Mouse (Mus musculus) midbrain, embryonic 13.5 days (tissue): Measurements from ENCODE around the gene Ankk1. TPM values are rescaled to one million over a fixed set of nuclear protein-coding genes. Genes with fewer than 3 reads are reported as not detected.

ENCODE experiments used
- ATAC-seq: fragments of 200-750 bp; cut with Nextera tagmentation; 2 replicates; pipeline ENCODE4 v1.8.0; 2017; ENCODE audit warnings: mild to moderate bottlenecking, moderate TSS enrichment, moderate library complexity
- H3K27ac ChIP-seq: fragments of 300-500 bp; sonication (generic); 2 replicates; pipeline ENCODE4 v1.5.1; 2015; ENCODE audit warnings: inconsistent platforms, mild to moderate bottlenecking, moderate library complexity
- H3K27me3 ChIP-seq: fragments of 300-500 bp; sonication (generic); 2 replicates; pipeline ENCODE4 v1.6.1; 2015; ENCODE audit warnings: mild to moderate bottlenecking, inconsistent platforms
- H3K36me3 ChIP-seq: fragments of 300-500 bp; sonication (generic); 2 replicates; pipeline ENCODE4 v1.6.1; 2015; ENCODE audit warnings: mild to moderate bottlenecking, inconsistent platforms
- H3K4me1 ChIP-seq: fragments of 300-500 bp; sonication (generic); replicated peaks from 2 replicates; pipeline ENCODE4 v1.6.1; 2015; ENCODE audit warnings: inconsistent platforms
- H3K4me2 ChIP-seq: fragments of 300-500 bp; sonication (generic); replicated peaks from 2 replicates; pipeline ENCODE4 v1.6.1; 2015; ENCODE audit warnings: moderate library complexity, mild to moderate bottlenecking, inconsistent platforms
- H3K4me3 ChIP-seq: fragments of 300-500 bp; sonication (generic); replicated peaks from 2 replicates; pipeline ENCODE4 v1.5.1; 2015; ENCODE audit warnings: mild to moderate bottlenecking, inconsistent platforms
- H3K9ac ChIP-seq: fragments of 300-500 bp; sonication (generic); replicated peaks from 2 replicates; pipeline ENCODE4 v1.6.1; 2015; ENCODE audit warnings: mild to moderate bottlenecking, inconsistent platforms
- H3K9me3 ChIP-seq: fragments of 300-500 bp; sonication (generic); 2 replicates; pipeline ENCODE4 v1.6.1; 2016; ENCODE audit warnings: mild to moderate bottlenecking, inconsistent platforms
- WGBS: fragments of 180-500 bp; shearing (Covaris S2); methylation state at CpG from one replicate; pipeline ENCODE4 v1.1.7; 2015; 5-methylcytosine and 5-hydroxymethylcytosine counted together
- polyA plus RNA-seq: library from polyadenylated mRNA; unstranded; fragments of >200 nt; fragmentation: Nextera tagmentation; extraction: Ambion mirVana; gene quantifications from 2 replicates; pipeline ENCODE4 v1.2.1, GENCODE M21; 2015

Gene Ankk1
- polyA plus RNA-seq, result not detected in 2 replicates

- Histone ChIP-seq H3K4me2 (no peak within 1 kb of the TSS), H3K36me3 (no peaks in the 10 kb centered on the region), H3K27ac (no peak within 1 kb of the TSS), H3K9me3 (no peaks in the 10 kb centered on the region), H3K9ac (no peak within 1 kb of the TSS), H3K27me3 (no peaks in the 10 kb centered on the region), H3K4me1 (peaks cover 5% of the 10 kb centered on the region; the same call in 1 of the 2 replicates), H3K4me3 (no peak within 1 kb of the TSS)
- 90% methylated on average over 7 of the region's 7 CpGs for WGBS
- ATAC-seq, result no peak
Observed at GRCm38 (mm10) chr9:49426921-49427320, at the start of gene Ankk1. Gene Ankk1 (minus strand): TSS chr9:49427021.

DNA sequence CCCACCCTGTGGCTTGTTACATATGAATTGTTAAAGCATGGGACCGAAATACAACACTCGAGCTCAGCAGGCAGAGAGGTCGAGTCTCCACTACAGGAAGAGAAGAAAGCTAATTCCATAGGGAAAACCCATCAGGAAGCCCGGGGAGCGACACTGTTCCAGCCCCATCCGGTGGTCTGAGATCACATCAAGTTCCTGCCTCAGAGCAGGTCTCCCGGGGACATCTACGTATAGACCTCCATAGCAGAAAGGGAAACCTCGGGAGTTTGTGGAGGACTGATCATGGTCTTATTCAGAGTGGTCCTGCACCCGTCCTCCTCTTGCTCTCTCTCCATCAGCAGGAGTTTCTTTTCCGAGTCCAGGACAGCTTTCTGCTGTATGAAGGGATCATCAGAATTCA, 45.3 kb upstream of the Ankk1 start:
- Histone ChIP-seq H3K9me3 (no peaks in the 10 kb centered on the region), H3K27me3 (no peaks in the 10 kb centered on the region), H3K4me1 (no peaks in the 10 kb centered on the region; the same call in 1 of the 2 replicates), H3K36me3 (no peaks in the 10 kb centered on the region), H3K4me2 (no peak overlapping the region), H3K27ac (no peak overlapping the region), H3K9ac (no peak overlapping the region), H3K4me3 (no peak overlapping the region)
- ATAC-seq, result no peak
- 75% methylated on average over 11 of the region's 11 CpGs for WGBS

- Histone ChIP-seq H3K9me3 (no peaks in the 10 kb centered on the region), H3K4me2 (no peak overlapping the region), H3K4me1 (no peaks in the 10 kb centered on the region; the same call in 1 of the 2 replicates), H3K36me3 (no peaks in the 10 kb centered on the region), H3K27me3 (no peaks in the 10 kb centered on the region), H3K27ac (no peak overlapping the region), H3K4me3 (no peak overlapping the region), H3K9ac (no peak overlapping the region)
- no peak for ATAC-seq
- 83% methylated on average over 6 of the region's 6 CpGs for WGBS
Observed at GRCm38 (mm10) chr9:49470946-49471345, 44.1 kb upstream of the Ankk1 start.

GRCm38 (mm10) chr9:49470006-49470405, 43.2 kb upstream of the Ankk1 start:
- Histone ChIP-seq H3K9me3 (no peaks in the 10 kb centered on the region), H3K9ac (no peak overlapping the region), H3K36me3 (no peaks in the 10 kb centered on the region), H3K4me3 (no peak overlapping the region), H3K27ac (no peak overlapping the region), H3K4me2 (no peak overlapping the region), H3K27me3 (no peaks in the 10 kb centered on the region), H3K4me1 (no peaks in the 10 kb centered on the region; the same call in 1 of the 2 replicates)
- no peak for ATAC-seq
- WGBS, result 94% methylated on average over 19 of the region's 19 CpGs

DNA sequence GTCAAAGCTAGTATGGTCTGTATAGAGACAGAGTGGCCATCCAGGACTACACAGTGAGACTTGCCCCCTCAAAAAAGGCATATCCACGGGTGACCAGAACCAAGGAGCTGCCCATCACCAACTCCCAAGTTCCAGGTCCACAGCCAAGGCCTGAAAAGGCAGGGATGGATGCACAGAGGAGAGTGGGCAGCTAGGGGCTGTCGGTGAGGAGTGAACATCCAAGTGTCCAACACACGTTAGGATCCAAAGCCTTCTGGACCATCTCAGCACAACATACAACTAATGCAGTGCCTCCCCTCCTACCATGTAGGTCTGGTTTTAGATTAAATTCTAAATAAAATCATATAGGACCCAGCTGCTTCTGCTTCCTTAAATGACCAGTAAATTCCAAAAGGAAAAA, 29.3 kb upstream of the Ankk1 start:
- Histone ChIP-seq H3K4me1 (no peaks in the 10 kb centered on the region), H3K27ac (no peak overlapping the region)
- WGBS, result 94% methylated on average over 3 of the region's 3 CpGs

DNA sequence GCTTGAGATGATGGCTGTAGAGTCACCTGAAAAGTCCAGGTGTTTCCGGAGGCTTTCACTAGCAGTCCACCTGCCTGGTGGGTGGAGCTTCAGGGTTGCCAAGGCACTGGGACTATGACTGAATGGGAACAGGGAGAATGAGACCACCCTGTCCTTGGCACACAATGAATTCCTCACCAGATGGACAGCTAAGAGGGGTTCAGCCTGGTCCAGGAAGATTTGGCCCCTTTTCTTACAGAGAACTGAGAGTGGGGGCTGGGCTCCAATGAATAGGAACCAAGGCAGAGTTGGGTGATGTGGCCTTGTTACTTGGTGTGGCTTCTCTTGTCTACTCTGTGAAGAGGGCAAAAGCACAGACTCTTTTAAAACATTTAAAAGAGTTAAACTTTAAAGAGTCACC, 25.6 kb upstream of the Ankk1 start:
- Histone ChIP-seq H3K9ac (no peak overlapping the region), H3K4me3 (no peak overlapping the region), H3K4me1 (no peaks in the 10 kb centered on the region), H3K4me2 (no peak overlapping the region), H3K9me3 (peaks cover 2% of the 10 kb centered on the region; the same call in 1 of the 2 replicates), H3K27ac (no peak overlapping the region), H3K36me3 (no peaks in the 10 kb centered on the region), H3K27me3 (no peaks in the 10 kb centered on the region)
- 97% methylated on average over 1 of the region's 1 CpGs for WGBS
- ATAC-seq, result no peak

More for the DNA sequence above, 29.3 kb upstream of the Ankk1 start:
- no peak for ATAC-seq
- H3K9ac ChIP-seq, result no peak overlapping the region
- H3K4me2 ChIP-seq, result no peak overlapping the region
- no peak overlapping the region for H3K4me3 ChIP-seq
- peaks cover 2% of the 10 kb centered on the region; the same call in 1 of the 2 replicates for H3K9me3 ChIP-seq
- no peaks in the 10 kb centered on the region for H3K27me3 ChIP-seq
- no peaks in the 10 kb centered on the region for H3K36me3 ChIP-seq

DNA sequence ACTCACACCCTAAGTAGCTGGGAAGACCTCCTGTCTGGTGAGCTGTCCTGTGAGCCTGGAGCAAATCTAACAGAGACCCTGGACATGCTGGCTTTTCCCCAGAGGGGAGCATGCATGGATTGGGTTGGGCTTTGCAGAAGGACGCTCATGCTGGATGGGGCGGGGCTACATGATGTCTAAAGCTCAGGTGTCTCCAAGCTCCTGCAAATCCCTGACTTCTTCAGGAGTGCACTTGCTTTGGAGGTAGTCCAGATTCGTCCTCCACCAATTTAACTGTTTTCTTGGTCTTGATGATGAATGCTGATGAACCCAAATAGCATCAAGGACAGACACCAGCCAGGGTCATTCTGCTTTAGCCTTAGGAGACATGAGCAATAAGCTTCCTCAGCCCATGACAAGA, 23.7 kb upstream of the Ankk1 start:
- H3K27ac ChIP-seq, result no peak overlapping the region
- 84% methylated on average over 3 of the region's 3 CpGs for WGBS
- no peak overlapping the region for H3K4me2 ChIP-seq
- H3K36me3 ChIP-seq, result no peaks in the 10 kb centered on the region
- H3K4me3 ChIP-seq, result no peak overlapping the region
- H3K9ac ChIP-seq, result no peak overlapping the region
- no peak for ATAC-seq
- H3K9me3 ChIP-seq, result peaks cover 2% of the 10 kb centered on the region; the same call in 1 of the 2 replicates
- no peaks in the 10 kb centered on the region for H3K4me1 ChIP-seq
- H3K27me3 ChIP-seq, result no peaks in the 10 kb centered on the region

DNA sequence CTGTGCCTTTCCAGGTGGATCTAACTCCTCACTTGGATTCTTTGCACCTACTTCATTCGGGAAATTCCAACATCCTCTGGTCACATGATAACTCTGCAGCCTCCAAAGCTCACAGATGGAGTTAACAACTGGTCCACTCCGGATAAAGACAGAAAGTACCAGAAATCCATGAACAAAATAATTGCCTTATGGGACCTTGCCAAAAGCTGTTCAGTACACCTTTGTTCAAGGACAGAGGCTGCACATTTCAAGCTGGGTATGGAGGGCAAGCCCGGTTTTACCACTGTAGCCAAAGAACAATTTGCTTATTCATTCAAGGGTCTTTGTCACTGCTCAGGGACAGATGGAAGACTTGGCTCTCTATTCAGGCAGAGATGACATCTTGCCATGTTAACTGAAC, 15.8 kb upstream of the Ankk1 start:
- H3K4me1 ChIP-seq, result no peaks in the 10 kb centered on the region

DNA sequence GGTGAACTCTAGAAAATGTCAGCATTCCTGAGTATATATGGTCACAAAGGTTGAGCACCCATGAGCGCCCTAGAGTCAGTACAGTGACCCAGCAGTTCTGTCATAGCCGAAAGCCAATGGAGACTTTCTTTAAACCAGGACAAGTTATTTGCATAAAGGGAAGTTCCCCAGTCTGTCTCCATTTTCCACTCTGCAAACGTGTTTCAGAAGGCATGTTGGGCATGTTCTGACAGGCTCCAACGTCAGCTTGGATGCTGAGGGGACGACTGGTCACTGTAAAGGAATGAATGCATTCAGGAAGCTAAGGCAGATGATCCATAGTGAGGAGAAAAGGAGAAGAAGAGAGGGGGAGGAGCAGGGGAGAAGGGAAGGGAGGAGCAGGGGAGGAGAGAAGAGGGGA, 657 bp upstream of the Ankk1 start:
- Histone ChIP-seq H3K4me1 (peaks cover 3% of the 10 kb centered on the region; the same call in 1 of the 2 replicates), H3K27ac (no peak overlapping the region), H3K4me2 (no peak overlapping the region), H3K9me3 (no peaks in the 10 kb centered on the region), H3K27me3 (no peaks in the 10 kb centered on the region), H3K4me3 (no peak overlapping the region), H3K36me3 (no peaks in the 10 kb centered on the region), H3K9ac (no peak overlapping the region)
- ATAC-seq, result no peak
- 76% methylated on average over 5 of the region's 5 CpGs for WGBS

More for the DNA sequence above, 15.8 kb upstream of the Ankk1 start:
- Histone ChIP-seq H3K9me3 (no peaks in the 10 kb centered on the region), H3K9ac (no peak overlapping the region), H3K4me2 (no peak overlapping the region), H3K27me3 (no peaks in the 10 kb centered on the region), H3K27ac (no peak overlapping the region), H3K36me3 (no peaks in the 10 kb centered on the region), H3K4me3 (no peak overlapping the region)
- WGBS, result 77% methylated on average over 3 of the region's 3 CpGs
- ATAC-seq, result no peak

DNA sequence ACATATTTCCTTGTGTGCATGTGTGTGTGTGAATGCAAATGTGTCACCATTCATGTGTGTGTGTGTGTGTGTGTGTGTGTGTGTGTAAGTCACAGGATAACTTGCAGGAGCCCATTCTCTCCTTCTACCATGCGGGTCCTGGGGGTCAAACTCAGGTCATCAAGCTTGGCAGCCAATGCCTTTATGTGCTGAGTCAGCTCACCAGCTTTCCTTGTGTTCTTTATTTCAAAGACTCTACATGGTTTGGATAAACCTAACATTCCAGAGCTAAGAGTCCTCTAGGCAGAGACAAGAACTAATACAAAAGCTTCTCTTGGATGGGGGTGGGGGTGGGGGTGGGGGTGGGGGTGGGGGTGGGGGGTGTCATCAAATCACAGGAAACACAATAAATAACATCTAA, 1.2 kb downstream of the Ankk1 start:
- Histone ChIP-seq H3K27me3 (no peaks in the 10 kb centered on the region), H3K9me3 (no peaks in the 10 kb centered on the region), H3K9ac (no peak overlapping the region), H3K27ac (no peak overlapping the region), H3K36me3 (no peaks in the 10 kb centered on the region), H3K4me1 (peaks cover 5% of the 10 kb centered on the region; the same call in 1 of the 2 replicates), H3K4me3 (no peak overlapping the region), H3K4me2 (no peak overlapping the region)
- ATAC-seq, result no peak
- 64% methylated on average over 1 of the region's 1 CpGs for WGBS

GRCm38 (mm10) chr9:49423866-49424265, 3.0 kb downstream of the Ankk1 start:
- Histone ChIP-seq H3K4me2 (no peak overlapping the region), H3K27ac (no peak overlapping the region), H3K9me3 (no peaks in the 10 kb centered on the region), H3K36me3 (no peaks in the 10 kb centered on the region), H3K4me3 (no peak overlapping the region), H3K4me1 (0 out of 2 replicates have a peak, but pooled peaks cover 5% of the 10 kb centered on the region), H3K9ac (no peak overlapping the region), H3K27me3 (no peaks in the 10 kb centered on the region)
- WGBS, result 98% methylated on average over 5 of the region's 5 CpGs
- no peak for ATAC-seq

DNA sequence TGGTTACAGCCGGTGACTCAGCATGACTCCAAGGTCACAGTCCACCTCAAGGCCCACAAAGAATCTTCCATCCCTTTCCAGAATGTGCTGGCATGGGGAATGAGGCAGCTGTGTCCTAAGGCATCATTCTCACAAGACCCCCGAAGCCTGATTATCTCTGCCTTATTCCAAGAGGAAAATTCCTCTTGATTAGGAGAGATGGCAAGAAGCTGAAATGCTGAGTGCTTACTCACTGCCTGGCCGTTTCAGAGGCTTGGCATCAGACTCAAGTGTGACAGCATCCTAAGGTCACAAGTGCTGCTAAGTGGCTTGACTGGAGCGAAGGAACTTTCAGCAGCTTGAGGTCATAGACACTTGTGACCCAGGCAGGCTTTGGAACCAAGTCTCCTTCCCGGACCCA, 16.2 kb downstream of the Ankk1 start:
- Histone ChIP-seq H3K9ac (no peak overlapping the region), H3K4me1 (peaks cover 6% of the 10 kb centered on the region; the same call in 1 of the 2 replicates), H3K9me3 (no peaks in the 10 kb centered on the region), H3K4me2 (no peak overlapping the region), H3K27ac (no peak overlapping the region), H3K27me3 (no peaks in the 10 kb centered on the region), H3K36me3 (no peaks in the 10 kb centered on the region), H3K4me3 (no peak overlapping the region)
- WGBS, result 85% methylated on average over 5 of the region's 5 CpGs
- ATAC-seq, result no peak

GRCm38 (mm10) chr9:49407028-49407427, 19.8 kb downstream of the Ankk1 start:
- no peaks in the 10 kb centered on the region for H3K27me3 ChIP-seq
- H3K9ac ChIP-seq, result no peak overlapping the region
- ATAC-seq, result no peak
- no peaks in the 10 kb centered on the region for H3K36me3 ChIP-seq
- 91% methylated on average over 5 of the region's 5 CpGs for WGBS
- H3K4me1 ChIP-seq, result peaks cover 6% of the 10 kb centered on the region; the same call in 1 of the 2 replicates
- no peak overlapping the region for H3K4me2 ChIP-seq
- no peak overlapping the region for H3K27ac ChIP-seq
- H3K4me3 ChIP-seq, result no peak overlapping the region
- no peaks in the 10 kb centered on the region for H3K9me3 ChIP-seq
